Mouse (Mus musculus): Measurements from ENCODE around the gene Ebpl. TPM values are rescaled to one million over a fixed set of nuclear protein-coding genes. Genes with fewer than 3 reads are reported as not detected.

Gene Ebpl
- polyA plus RNA-seq, 2 experiments, result 4.8 to 14.5 TPM

GRCm38 (mm10) chr14:61299810-61300209 is 60.4 kb downstream of the Ebpl start:
- Histone ChIP-seq H3K36me3 (ENCODE audit: control insufficient read depth, insufficient read depth, low read length) (no peaks in the 10 kb centered on the region), H3K4me3 (replicated peaks; ENCODE audit: low read length) (no peak overlapping the region), H3K4me1 (ENCODE audit: control insufficient read depth, insufficient read depth, low read length) (no peaks in the 10 kb centered on the region), H3K4me2 (replicated peaks; ENCODE audit: low read depth, low read length, severe bottlenecking) (no peak overlapping the region), H3K27ac (replicated peaks; ENCODE audit: low read depth, low read length) (no peak overlapping the region), H3K9ac (ENCODE audit: low read depth, low read length, severe bottlenecking) (no peak overlapping the region), H3K9me3 (ENCODE audit: control insufficient read depth, low read length) (no peaks in the 10 kb centered on the region), H3K27me3 (ENCODE audit: control insufficient read depth, insufficient read depth, low read length) (no peaks in the 10 kb centered on the region)
- 75% methylated on average over 6 of the region's 6 CpGs for WGBS
- ATAC-seq (ENCODE audit: low FRiP score, low read depth), result no peak
- TF ChIP-seq POLR2A (IDR thresholded peaks at IDR 0.05; ENCODE audit: borderline replicate concordance, extremely low read depth, insufficient read depth, insufficient read length), result no peak
- no peak for DNase-seq (ENCODE audit: low spot score)

GRCm38 (mm10) chr14:61294738-61295079 is 65.5 kb downstream of the Ebpl start:
- no peaks in the 10 kb centered on the region for H3K9me3 ChIP-seq (ENCODE audit: control insufficient read depth, low read length)
- H3K36me3 ChIP-seq (ENCODE audit: control insufficient read depth, insufficient read depth, low read length), result no peaks in the 10 kb centered on the region
- no peak overlapping the region for H3K27ac ChIP-seq (replicated peaks; ENCODE audit: low read depth, low read length)
- no peak for ATAC-seq (ENCODE audit: low FRiP score, low read depth)
- no peak overlapping the region for H3K9ac ChIP-seq (ENCODE audit: low read depth, low read length, severe bottlenecking)
- no peaks in the 10 kb centered on the region for H3K4me1 ChIP-seq (ENCODE audit: control insufficient read depth, insufficient read depth, low read length)
- DNase-seq (ENCODE audit: low spot score), result peak; percentile 38
- WGBS, result 17% methylated on average over 6 of the region's 6 CpGs
- no peaks in the 10 kb centered on the region for H3K27me3 ChIP-seq (ENCODE audit: control insufficient read depth, insufficient read depth, low read length)
- TF ChIP-seq POLR2A (IDR thresholded peaks at IDR 0.05; ENCODE audit: borderline replicate concordance, extremely low read depth, insufficient read depth, insufficient read length), result no peak
- no peak overlapping the region; the same call in 1 of the 2 replicates for H3K4me2 ChIP-seq (replicated peaks; ENCODE audit: low read depth, low read length, severe bottlenecking)
- H3K4me3 ChIP-seq (replicated peaks; ENCODE audit: low read length), result no peak overlapping the region

- no peak overlapping the region; the same call in 1 of the 2 replicates for H3K4me2 ChIP-seq (replicated peaks; ENCODE audit: low read depth, low read length, severe bottlenecking)
- H3K9ac ChIP-seq (ENCODE audit: low read depth, low read length, severe bottlenecking), result no peak overlapping the region
- 50% methylated on average over 16 of the region's 16 CpGs for WGBS
- ATAC-seq (ENCODE audit: low FRiP score, low read depth) (no peak), DNase-seq (ENCODE audit: low spot score) (peak; percentile 43)
- no peak overlapping the region for H3K27ac ChIP-seq (replicated peaks; ENCODE audit: low read depth, low read length)
- H3K9me3 ChIP-seq (ENCODE audit: control insufficient read depth, low read length), result no peaks in the 10 kb centered on the region
- no peak for TF ChIP-seq POLR2A (IDR thresholded peaks at IDR 0.05; ENCODE audit: borderline replicate concordance, extremely low read depth, insufficient read depth, insufficient read length)
- H3K27me3 ChIP-seq (ENCODE audit: control insufficient read depth, insufficient read depth, low read length), result no peaks in the 10 kb centered on the region
- no peaks in the 10 kb centered on the region for H3K36me3 ChIP-seq (ENCODE audit: control insufficient read depth, insufficient read depth, low read length)
- no peaks in the 10 kb centered on the region for H3K4me1 ChIP-seq (ENCODE audit: control insufficient read depth, insufficient read depth, low read length)
- no peak overlapping the region for H3K4me3 ChIP-seq (replicated peaks; ENCODE audit: low read length)
These were observed 66.1 kb downstream of the Ebpl start for GRCm38 (mm10) chr14:61293884-61294737.

- Histone ChIP-seq H3K9ac (ENCODE audit: low read depth, low read length, severe bottlenecking) (no peak overlapping the region), H3K4me1 (ENCODE audit: control insufficient read depth, insufficient read depth, low read length) (no peaks in the 10 kb centered on the region; the same call in 1 of the 2 replicates), H3K36me3 (ENCODE audit: control insufficient read depth, insufficient read depth, low read length) (no peaks in the 10 kb centered on the region), H3K4me3 (replicated peaks; ENCODE audit: low read length) (no peak overlapping the region), H3K27ac (replicated peaks; ENCODE audit: low read depth, low read length) (no peak overlapping the region), H3K9me3 (ENCODE audit: control insufficient read depth, low read length) (no peaks in the 10 kb centered on the region), H3K4me2 (replicated peaks; ENCODE audit: low read depth, low read length, severe bottlenecking) (no peak overlapping the region), H3K27me3 (ENCODE audit: control insufficient read depth, insufficient read depth, low read length) (no peaks in the 10 kb centered on the region)
- TF ChIP-seq POLR2A (IDR thresholded peaks at IDR 0.05; ENCODE audit: borderline replicate concordance, extremely low read depth, insufficient read depth, insufficient read length), result no peak
- DNase-seq (ENCODE audit: low spot score) (no peak), ATAC-seq (ENCODE audit: low FRiP score, low read depth) (no peak)
- WGBS, result 33% methylated on average over 3 of the region's 3 CpGs
These were observed 69.6 kb downstream of the Ebpl start for GRCm38 (mm10) chr14:61290664-61291063.

- no peak for DNase-seq (ENCODE audit: low spot score)
- H3K9ac ChIP-seq (ENCODE audit: low read depth, low read length, severe bottlenecking), result no peak overlapping the region
- H3K36me3 ChIP-seq (ENCODE audit: control insufficient read depth, insufficient read depth, low read length), result no peaks in the 10 kb centered on the region
- ATAC-seq (ENCODE audit: low FRiP score, low read depth), result no peak
- H3K27me3 ChIP-seq (ENCODE audit: control insufficient read depth, insufficient read depth, low read length), result no peaks in the 10 kb centered on the region
- TF ChIP-seq POLR2A (IDR thresholded peaks at IDR 0.05; ENCODE audit: borderline replicate concordance, extremely low read depth, insufficient read depth, insufficient read length), result no peak
- WGBS, result 63% methylated on average over 19 of the region's 19 CpGs
- H3K4me2 ChIP-seq (replicated peaks; ENCODE audit: low read depth, low read length, severe bottlenecking), result no peak overlapping the region
- H3K4me3 ChIP-seq (replicated peaks; ENCODE audit: low read length), result no peak overlapping the region
- H3K27ac ChIP-seq (replicated peaks; ENCODE audit: low read depth, low read length), result no peak overlapping the region
- no peaks in the 10 kb centered on the region; the same call in 1 of the 2 replicates for H3K4me1 ChIP-seq (ENCODE audit: control insufficient read depth, insufficient read depth, low read length)
- H3K9me3 ChIP-seq (ENCODE audit: control insufficient read depth, low read length), result no peaks in the 10 kb centered on the region
These were observed 71.5 kb downstream of the Ebpl start for GRCm38 (mm10) chr14:61288606-61289286.

Other genes starting within 250 kb of the Ebpl start
- gene Sacs, start 222.0 kb downstream of the Ebpl start, polyA plus RNA-seq (2012; rRNA removed), result 3.7 and 3.8 TPM in 2 replicates
- gene Sacs, start 222.0 kb downstream of the Ebpl start, polyA plus RNA-seq (2014; fragmentation: Nextera tagmentation; extraction: Ambion mirVana), result 3.9 and 4.2 TPM in 2 replicates
- gene Sgcg, start 101.9 kb downstream of the Ebpl start, polyA plus RNA-seq (2012; rRNA removed), result 9.5 and 10.4 TPM in 2 replicates
- gene Sgcg, start 101.9 kb downstream of the Ebpl start, polyA plus RNA-seq (2014; fragmentation: Nextera tagmentation; extraction: Ambion mirVana), result 12.1 and 12.5 TPM in 2 replicates
- 1.1 and 1.2 TPM in 2 replicates for gene Arl11, start 50.7 kb downstream of the Ebpl start, polyA plus RNA-seq (2012; rRNA removed)
- gene Arl11, start 50.7 kb downstream of the Ebpl start, polyA plus RNA-seq (2014; fragmentation: Nextera tagmentation; extraction: Ambion mirVana), result 0.70 and 0.81 TPM in 2 replicates
- gene Kpna3, start 79.4 kb upstream of the Ebpl start, polyA plus RNA-seq (2012; rRNA removed), result 26.6 and 30.8 TPM in 2 replicates
- 53.0 and 56.1 TPM in 2 replicates for gene Kpna3, start 79.4 kb upstream of the Ebpl start, polyA plus RNA-seq (2014; fragmentation: Nextera tagmentation; extraction: Ambion mirVana)
- 11.6 and 12.4 TPM in 2 replicates for gene Spryd7, start 196.4 kb upstream of the Ebpl start, polyA plus RNA-seq (2012; rRNA removed)
- 22.4 and 24.5 TPM in 2 replicates for gene Spryd7, start 196.4 kb upstream of the Ebpl start, polyA plus RNA-seq (2014; fragmentation: Nextera tagmentation; extraction: Ambion mirVana)
- gene Trim13, start 237.8 kb upstream of the Ebpl start, polyA plus RNA-seq (2012; rRNA removed), result 10.3 and 15.6 TPM in 2 replicates
- gene Trim13, start 237.8 kb upstream of the Ebpl start, polyA plus RNA-seq (2014; fragmentation: Nextera tagmentation; extraction: Ambion mirVana), result 24.0 and 25.6 TPM in 2 replicates
- 0.23 and 0.29 TPM in 2 replicates for gene Kcnrg, start 247.0 kb upstream of the Ebpl start, polyA plus RNA-seq (2012; rRNA removed)
- gene Kcnrg, start 247.0 kb upstream of the Ebpl start, polyA plus RNA-seq (2014; fragmentation: Nextera tagmentation; extraction: Ambion mirVana), result 1.2 and 1.5 TPM in 2 replicates